Mouse (Mus musculus) lung, postnatal 10 days (tissue): ENCODE results near the gene Zfp786.

Source experiments
- DNase-seq: peaks from one replicate; pipeline ENCODE4 v3.0.0; 2021

Gene Zfp786

GRCm38 (mm10) chr6:47819626-47820325 is 10.9 kb downstream of the Zfp786 start:
- no peak for DNase-seq

GRCm38 (mm10) chr6:47818721-47819120 is 11.9 kb downstream of the Zfp786 start:
- no peak for DNase-seq

GRCm38 (mm10) chr6:47816151-47816550 is 14.5 kb downstream of the Zfp786 start:
- no peak for DNase-seq

- peak; percentile 99 for DNase-seq
Observed at GRCm38 (mm10) chr6:47813257-47813878, 17.3 kb downstream of the Zfp786 start, which contains the start of gene Pdia4. TSS of gene Pdia4 (minus strand) at chr6:47813430.

GRCm38 (mm10) chr6:47812271-47812915 is 18.3 kb downstream of the Zfp786 start:
- no peak for DNase-seq

- no peak for DNase-seq
Observed at GRCm38 (mm10) chr6:47811324-47811723, 19.3 kb downstream of the Zfp786 start.

- no peak for DNase-seq
Observed at GRCm38 (mm10) chr6:47810181-47810580, 20.5 kb downstream of the Zfp786 start.

- DNase-seq = no peak
Observed at GRCm38 (mm10) chr6:47809053-47809452, 21.6 kb downstream of the Zfp786 start.

GRCm38 (mm10) chr6:47808545-47808944 is 22.1 kb downstream of the Zfp786 start:
- DNase-seq = no peak

- DNase-seq = no peak
Observed at GRCm38 (mm10) chr6:47807419-47807818, 23.2 kb downstream of the Zfp786 start.

- no peak for DNase-seq
Observed at GRCm38 (mm10) chr6:47805520-47805919, 25.1 kb downstream of the Zfp786 start.

GRCm38 (mm10) chr6:47799079-47799478 is 31.6 kb downstream of the Zfp786 start:
- DNase-seq = peak; percentile 81

- peak; percentile 69 for DNase-seq
Observed at GRCm38 (mm10) chr6:47794106-47794830, 36.4 kb downstream of the Zfp786 start.

- DNase-seq = no peak
Observed at GRCm38 (mm10) chr6:47793284-47793683, 37.4 kb downstream of the Zfp786 start.

- DNase-seq = no peak
Observed at GRCm38 (mm10) chr6:47792533-47792932, 38.1 kb downstream of the Zfp786 start.

- peak; percentile 66 for DNase-seq
Observed at GRCm38 (mm10) chr6:47790745-47791144, 39.9 kb downstream of the Zfp786 start.

GRCm38 (mm10) chr6:47788821-47789220 is 41.8 kb downstream of the Zfp786 start:
- no peak for DNase-seq

- peak; percentile 88 for DNase-seq
Observed at GRCm38 (mm10) chr6:47787941-47788736, 42.5 kb downstream of the Zfp786 start.

- DNase-seq = no peak
Observed at GRCm38 (mm10) chr6:47784707-47785412, 45.8 kb downstream of the Zfp786 start.

GRCm38 (mm10) chr6:47781091-47781968 is 49.3 kb downstream of the Zfp786 start:
- peak; percentile 33 for DNase-seq

- no peak for DNase-seq
Observed at GRCm38 (mm10) chr6:47780576-47781013, 50.1 kb downstream of the Zfp786 start.
